Mouse (Mus musculus): ENCODE measurements at regions not wholly inside any gene's neighbourhood (a gene's known extent, or its start where the extent isn't known, plus 50 kb on each side); places are given as distances from the start of the nearest gene placed in this dataset.

DNA sequence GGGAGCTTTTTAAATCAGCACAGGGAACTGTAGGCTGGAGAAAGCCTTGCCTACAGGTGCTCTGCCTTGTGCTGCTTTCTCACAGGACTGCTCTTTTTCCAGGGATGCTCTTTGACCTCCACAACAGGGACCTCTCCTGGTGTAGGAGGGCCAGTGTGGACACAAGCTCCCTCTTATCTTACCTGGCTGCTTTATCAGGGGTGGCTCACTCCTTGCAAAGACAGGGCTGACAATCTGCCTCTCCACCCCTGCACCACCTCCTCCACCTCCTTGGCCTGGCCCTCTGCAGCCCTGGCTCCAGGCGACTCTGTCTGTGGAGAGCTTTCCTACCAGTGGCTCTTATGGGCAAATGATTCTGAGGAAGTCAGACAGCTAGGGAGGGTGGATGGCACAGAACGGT lies 107.7 kb downstream of the Zfp706 start:
- Histone ChIP-seq H3K27ac (ENCODE audit: low read depth, low read length) (no peak overlapping the region), H3K27me3 (ENCODE audit: control insufficient read depth, insufficient read depth, low read length) (no peaks in the 10 kb centered on the region), H3K9me3 (ENCODE audit: control insufficient read depth, low read length) (no peaks in the 10 kb centered on the region), H3K4me1 (ENCODE audit: control insufficient read depth, insufficient read depth, low read length) (peaks cover 11% of the 10 kb centered on the region), H3K4me2 (ENCODE audit: low read depth, low read length) (no peak overlapping the region), H3K9ac (replicated peaks; ENCODE audit: low read depth, low read length) (no peak overlapping the region), H3K4me3 (ENCODE audit: low read depth, low read length) (no peak overlapping the region), H3K36me3 (ENCODE audit: control insufficient read depth, insufficient read depth, low read length) (no peaks in the 10 kb centered on the region)
- 72% methylated on average over 2 of the region's 2 CpGs for WGBS
- no peak for ATAC-seq (ENCODE audit: low read depth)

DNA sequence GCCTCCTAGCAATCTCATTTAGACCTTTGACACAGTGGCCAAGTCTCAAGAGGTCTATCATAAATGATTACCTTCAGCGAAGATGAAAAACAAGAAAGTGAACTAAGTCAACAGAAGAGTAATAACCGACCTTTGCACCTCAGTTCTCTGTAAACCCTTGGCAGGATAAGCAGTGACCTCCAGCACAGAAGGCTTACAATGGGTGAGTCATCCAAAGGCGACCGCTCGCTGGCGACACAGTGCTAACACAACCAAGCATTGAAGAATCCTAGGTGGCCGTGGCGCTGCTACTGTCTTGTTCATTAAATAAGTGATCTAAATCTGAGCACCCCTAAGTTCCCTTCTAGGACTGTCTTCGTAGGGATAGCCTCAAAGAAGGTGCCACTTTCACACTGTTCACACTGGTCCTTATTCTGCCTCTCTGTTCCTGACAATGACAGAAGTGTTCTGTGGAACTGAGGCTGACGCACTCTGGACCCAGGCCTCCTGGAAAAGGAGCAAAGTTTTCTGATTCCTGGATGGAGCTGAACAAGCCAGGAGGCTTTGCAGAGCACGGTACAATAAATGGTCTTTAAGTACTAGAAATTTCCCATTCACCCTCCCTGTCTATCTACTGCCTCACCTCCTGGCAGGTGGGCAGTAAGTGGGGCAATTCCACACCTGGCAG lies 108.6 kb downstream of the Zfp706 start:
- Histone ChIP-seq H3K27ac (ENCODE audit: low read depth, low read length) (no peak overlapping the region), H3K36me3 (ENCODE audit: control insufficient read depth, insufficient read depth, low read length) (no peaks in the 10 kb centered on the region), H3K27me3 (ENCODE audit: control insufficient read depth, insufficient read depth, low read length) (no peaks in the 10 kb centered on the region), H3K9ac (replicated peaks; ENCODE audit: low read depth, low read length) (no peak overlapping the region), H3K4me2 (ENCODE audit: low read depth, low read length) (no peak overlapping the region), H3K9me3 (ENCODE audit: control insufficient read depth, low read length) (no peaks in the 10 kb centered on the region), H3K4me3 (ENCODE audit: low read depth, low read length) (no peak overlapping the region), H3K4me1 (ENCODE audit: control insufficient read depth, insufficient read depth, low read length) (peaks cover 11% of the 10 kb centered on the region)
- WGBS: 86% methylated on average over 11 of the region's 11 CpGs
- ATAC-seq (ENCODE audit: low read depth): no peak

GRCm38 (mm10) chr15:36898326-36898725 lies 109.2 kb downstream of the Zfp706 start:
- H3K4me2 ChIP-seq (ENCODE audit: low read depth, low read length): no peak overlapping the region
- peaks cover 11% of the 10 kb centered on the region for H3K4me1 ChIP-seq (ENCODE audit: control insufficient read depth, insufficient read depth, low read length)
- H3K4me3 ChIP-seq (ENCODE audit: low read depth, low read length): no peak overlapping the region
- H3K9me3 ChIP-seq (ENCODE audit: control insufficient read depth, low read length): no peaks in the 10 kb centered on the region
- no peaks in the 10 kb centered on the region for H3K36me3 ChIP-seq (ENCODE audit: control insufficient read depth, insufficient read depth, low read length)
- ATAC-seq (ENCODE audit: low read depth): no peak
- no peak overlapping the region for H3K27ac ChIP-seq (ENCODE audit: low read depth, low read length)
- no peak overlapping the region for H3K9ac ChIP-seq (replicated peaks; ENCODE audit: low read depth, low read length)
- WGBS: 92% methylated on average over 6 of the region's 6 CpGs
- H3K27me3 ChIP-seq (ENCODE audit: control insufficient read depth, insufficient read depth, low read length): no peaks in the 10 kb centered on the region

- 93% methylated on average over 4 of the region's 4 CpGs for WGBS
- no peaks in the 10 kb centered on the region for H3K27me3 ChIP-seq (ENCODE audit: control insufficient read depth, insufficient read depth, low read length)
- H3K27ac ChIP-seq (ENCODE audit: low read depth, low read length): no peak overlapping the region
- H3K36me3 ChIP-seq (ENCODE audit: control insufficient read depth, insufficient read depth, low read length): no peaks in the 10 kb centered on the region
- peaks cover 6% of the 10 kb centered on the region; the same call in 1 of the 2 replicates for H3K4me1 ChIP-seq (ENCODE audit: control insufficient read depth, insufficient read depth, low read length)
- no peak overlapping the region for H3K4me3 ChIP-seq (ENCODE audit: low read depth, low read length)
- no peak overlapping the region for H3K9ac ChIP-seq (replicated peaks; ENCODE audit: low read depth, low read length)
- ATAC-seq (ENCODE audit: low read depth): no peak
- no peaks in the 10 kb centered on the region for H3K9me3 ChIP-seq (ENCODE audit: control insufficient read depth, low read length)
- H3K4me2 ChIP-seq (ENCODE audit: low read depth, low read length): no peak overlapping the region
Observed at GRCm38 (mm10) chr15:36896265-36896664, 111.3 kb downstream of the Zfp706 start.

GRCm38 (mm10) chr15:36895031-36895430 lies 112.5 kb downstream of the Zfp706 start:
- Histone ChIP-seq H3K9ac (replicated peaks; ENCODE audit: low read depth, low read length) (no peak overlapping the region), H3K4me1 (ENCODE audit: control insufficient read depth, insufficient read depth, low read length) (peaks cover 5% of the 10 kb centered on the region; the same call in 1 of the 2 replicates), H3K4me2 (ENCODE audit: low read depth, low read length) (no peak overlapping the region), H3K9me3 (ENCODE audit: control insufficient read depth, low read length) (no peaks in the 10 kb centered on the region), H3K27me3 (ENCODE audit: control insufficient read depth, insufficient read depth, low read length) (no peaks in the 10 kb centered on the region), H3K4me3 (ENCODE audit: low read depth, low read length) (no peak overlapping the region), H3K27ac (ENCODE audit: low read depth, low read length) (no peak overlapping the region), H3K36me3 (ENCODE audit: control insufficient read depth, insufficient read depth, low read length) (no peaks in the 10 kb centered on the region)
- no peak for ATAC-seq (ENCODE audit: low read depth)
- WGBS: 93% methylated on average over 4 of the region's 4 CpGs

GRCm38 (mm10) chr15:36893407-36893969 lies 114.1 kb downstream of the Zfp706 start:
- 57% methylated on average over 4 of the region's 4 CpGs for WGBS
- H3K4me1 ChIP-seq (ENCODE audit: control insufficient read depth, insufficient read depth, low read length): peaks cover 5% of the 10 kb centered on the region; the same call in 1 of the 2 replicates
- no peaks in the 10 kb centered on the region for H3K27me3 ChIP-seq (ENCODE audit: control insufficient read depth, insufficient read depth, low read length)
- no peak overlapping the region for H3K9ac ChIP-seq (replicated peaks; ENCODE audit: low read depth, low read length)
- no peaks in the 10 kb centered on the region for H3K36me3 ChIP-seq (ENCODE audit: control insufficient read depth, insufficient read depth, low read length)
- no peak overlapping the region for H3K4me3 ChIP-seq (ENCODE audit: low read depth, low read length)
- H3K27ac ChIP-seq (ENCODE audit: low read depth, low read length): no peak overlapping the region
- H3K9me3 ChIP-seq (ENCODE audit: control insufficient read depth, low read length): no peaks in the 10 kb centered on the region
- ATAC-seq (ENCODE audit: low read depth): no peak
- no peak overlapping the region for H3K4me2 ChIP-seq (ENCODE audit: low read depth, low read length)

GRCm38 (mm10) chr15:36892576-36893205 lies 114.9 kb downstream of the Zfp706 start:
- no peak overlapping the region for H3K4me3 ChIP-seq (ENCODE audit: low read depth, low read length)
- no peak for ATAC-seq (ENCODE audit: low read depth)
- peak overlapping the region; percentile 41; the same call in 1 of the 2 replicates for H3K27ac ChIP-seq (ENCODE audit: low read depth, low read length)
- peak overlapping the region; percentile 30; the same call in 1 of the 2 replicates for H3K4me2 ChIP-seq (ENCODE audit: low read depth, low read length)
- H3K36me3 ChIP-seq (ENCODE audit: control insufficient read depth, insufficient read depth, low read length): no peaks in the 10 kb centered on the region
- peaks cover 5% of the 10 kb centered on the region; the same call in 1 of the 2 replicates for H3K4me1 ChIP-seq (ENCODE audit: control insufficient read depth, insufficient read depth, low read length)
- H3K9me3 ChIP-seq (ENCODE audit: control insufficient read depth, low read length): no peaks in the 10 kb centered on the region
- H3K9ac ChIP-seq (replicated peaks; ENCODE audit: low read depth, low read length): 0 out of 2 replicates have a peak overlapping the region, but pooled peaks have one; percentile 4
- 12% methylated on average over 14 of the region's 15 CpGs for WGBS
- no peaks in the 10 kb centered on the region for H3K27me3 ChIP-seq (ENCODE audit: control insufficient read depth, insufficient read depth, low read length)

- WGBS: 25% methylated on average over 12 of the region's 12 CpGs
- no peaks in the 10 kb centered on the region for H3K36me3 ChIP-seq (ENCODE audit: control insufficient read depth, insufficient read depth, low read length)
- no peak overlapping the region for H3K27ac ChIP-seq (ENCODE audit: low read depth, low read length)
- H3K4me3 ChIP-seq (ENCODE audit: low read depth, low read length): no peak overlapping the region
- H3K27me3 ChIP-seq (ENCODE audit: control insufficient read depth, insufficient read depth, low read length): no peaks in the 10 kb centered on the region
- peaks cover 5% of the 10 kb centered on the region; the same call in 1 of the 2 replicates for H3K4me1 ChIP-seq (ENCODE audit: control insufficient read depth, insufficient read depth, low read length)
- no peak overlapping the region for H3K4me2 ChIP-seq (ENCODE audit: low read depth, low read length)
- H3K9me3 ChIP-seq (ENCODE audit: control insufficient read depth, low read length): no peaks in the 10 kb centered on the region
- no peak overlapping the region for H3K9ac ChIP-seq (replicated peaks; ENCODE audit: low read depth, low read length)
- no peak for ATAC-seq (ENCODE audit: low read depth)
Observed at GRCm38 (mm10) chr15:36891851-36892250, 115.7 kb downstream of the Zfp706 start.

GRCm38 (mm10) chr15:36891296-36891695 lies 116.3 kb downstream of the Zfp706 start:
- Histone ChIP-seq H3K4me3 (ENCODE audit: low read depth, low read length) (no peak overlapping the region), H3K36me3 (ENCODE audit: control insufficient read depth, insufficient read depth, low read length) (no peaks in the 10 kb centered on the region), H3K27me3 (ENCODE audit: control insufficient read depth, insufficient read depth, low read length) (no peaks in the 10 kb centered on the region), H3K9me3 (ENCODE audit: control insufficient read depth, low read length) (no peaks in the 10 kb centered on the region), H3K9ac (replicated peaks; ENCODE audit: low read depth, low read length) (no peak overlapping the region), H3K4me2 (ENCODE audit: low read depth, low read length) (no peak overlapping the region), H3K4me1 (ENCODE audit: control insufficient read depth, insufficient read depth, low read length) (peaks cover 5% of the 10 kb centered on the region; the same call in 1 of the 2 replicates), H3K27ac (ENCODE audit: low read depth, low read length) (no peak overlapping the region)
- 63% methylated on average over 1 of the region's 1 CpGs for WGBS
- no peak for ATAC-seq (ENCODE audit: low read depth)
